Mouse (Mus musculus) adrenal gland, postnatal 14 days (tissue): ENCODE data around the gene Setd2. TPM values are rescaled to one million over a fixed set of nuclear protein-coding genes. Genes with fewer than 3 reads are reported as not detected.

Experiments used
- DNase-seq: peaks from one replicate; pipeline ENCODE4 v3.0.0; 2021; ENCODE audit warnings: mixed read lengths
- microRNA-seq, 2 experiments: library from miRNA; unstranded; fragments of <30 nt; microRNA quantifications; one replicate each; pipeline ENCODE4 v1.2.0; 2021
- total RNA-seq: library from RNA; stranded (reverse); gene quantifications from 2 replicates; pipeline ENCODE4 v1.2.3, GENCODE M21; 2021

Gene Setd2
- total RNA-seq, 1 experiment from 2014 or later, result 80.3 TPM

- DNase-seq, result no peak
Observed at GRCm38 (mm10) chr9:110654726-110655650, 122.6 kb downstream of the Setd2 start.

- no peak for DNase-seq
Observed at GRCm38 (mm10) chr9:110655651-110656007, 123.2 kb downstream of the Setd2 start.

GRCm38 (mm10) chr9:110656249-110657221 is 124.1 kb downstream of the Setd2 start, which contains the start of gene Ccdc12:
Gene Ccdc12 (plus strand): TSS chr9:110656503.
- DNase-seq, result peak; percentile 95

GRCm38 (mm10) chr9:110657474-110658078 is 125.2 kb downstream of the Setd2 start:
- peak; percentile 64 for DNase-seq

- peak; percentile 46 for DNase-seq
Observed at GRCm38 (mm10) chr9:110659521-110659920, 127.1 kb downstream of the Setd2 start.

- no peak for DNase-seq
Observed at GRCm38 (mm10) chr9:110660208-110660607, 127.8 kb downstream of the Setd2 start.

GRCm38 (mm10) chr9:110660856-110661612 is 128.6 kb downstream of the Setd2 start:
- no peak for DNase-seq

GRCm38 (mm10) chr9:110662844-110663243 is 130.4 kb downstream of the Setd2 start:
- no peak for DNase-seq

- peak; percentile 44 for DNase-seq
Observed at GRCm38 (mm10) chr9:110665912-110666311, 133.5 kb downstream of the Setd2 start.

- DNase-seq, result no peak
Observed at GRCm38 (mm10) chr9:110666374-110666773, 134.0 kb downstream of the Setd2 start.

- no peak for DNase-seq
Observed at GRCm38 (mm10) chr9:110667219-110667836, 134.9 kb downstream of the Setd2 start.

Small RNA genes lying within 50 kb of the gene (microRNA-seq; reads per million reads assigned to microRNA genes)
- 0 reads per million in 2 experiments for gene Mir8107

Other genes with a start within 250 kb of the Setd2 start
- gene Elp6, start 227.4 kb upstream of the Setd2 start, total RNA-seq, result 6.5 and 9.4 TPM in 2 replicates
- 67.9 and 75.7 TPM in 2 replicates for gene Scap, start 199.3 kb upstream of the Setd2 start, total RNA-seq
- gene Ptpn23, start 124.4 kb upstream of the Setd2 start, total RNA-seq, result 46.6 and 47.1 TPM in 2 replicates
- gene Ngp, start 112.8 kb upstream of the Setd2 start, total RNA-seq, result 3.0 and 10.4 TPM in 2 replicates
- gene Klhl18, start 55.9 kb upstream of the Setd2 start, total RNA-seq, result 12.7 and 12.9 TPM in 2 replicates
- gene Kif9, start 55.6 kb upstream of the Setd2 start, total RNA-seq, result 1.1 and 1.3 TPM in 2 replicates
- gene Nradd, start 91.9 kb downstream of the Setd2 start, total RNA-seq, result 8.4 and 10.5 TPM in 2 replicates
- gene Nbeal2, start 121.6 kb downstream of the Setd2 start, total RNA-seq, result 9.1 and 15.4 TPM in 2 replicates
- 60.4 and 79.3 TPM in 2 replicates for gene Ccdc12, start 123.9 kb downstream of the Setd2 start, total RNA-seq
- 0.37 TPM in 1 of 2 replicates, not detected in the other for gene Myl3, start 209.3 kb downstream of the Setd2 start, total RNA-seq
- 6.9 and 9.0 TPM in 2 replicates for gene Pth1r, start 214.5 kb downstream of the Setd2 start, total RNA-seq